Mouse (Mus musculus) left cerebral cortex, postnatal 25 days (tissue): ENCODE measurements around the gene Bdh1. TPM values are rescaled to one million over a fixed set of nuclear protein-coding genes. Genes with fewer than 3 reads are reported as not detected.

Experiments
- DNase-seq, 2 experiments: peaks; one replicate each; pipeline ENCODE4 v3.0.0; 2022; ENCODE audit warnings: low spot score in 2 of 2, mixed read lengths in 1 of 2
- intact Hi-C: fragments of 180-260 bp; cut with DNase I; formaldehyde crosslinking; loops from one replicate; pipeline ENCODE4 v1.15.1; 2025
- total RNA-seq, 2 experiments: library from RNA; stranded (reverse); gene quantifications; 2 replicates each; pipeline ENCODE4 v1.2.3; 2021

The Bdh1 gene
- total RNA-seq, 2 experiments from 2014 or later, result 115 to 123 TPM

- intact Hi-C loops, result no loop called here
- DNase-seq, result no peak
Observed at GRCm38 (mm10) chr16:31495769-31496168, 73.7 kb downstream of the Bdh1 start.

GRCm38 (mm10) chr16:31498336-31498735 is 76.3 kb downstream of the Bdh1 start:
- intact Hi-C loops, result no loop called here

GRCm38 (mm10) chr16:31499021-31499420 is 76.9 kb downstream of the Bdh1 start:
- intact Hi-C loops, result no loop called here
- DNase-seq, result no peak

More at GRCm38 (mm10) chr16:31498336-31498735, 76.3 kb downstream of the Bdh1 start:
- DNase-seq, result no peak

- intact Hi-C loops, result no loop called here
- DNase-seq, result peak; percentile 64 to 90
Observed at GRCm38 (mm10) chr16:31499681-31500310, 77.7 kb downstream of the Bdh1 start.

- DNase-seq, result no peak
- intact Hi-C loops, result no loop called here
Observed at GRCm38 (mm10) chr16:31500532-31500931, 78.5 kb downstream of the Bdh1 start.

GRCm38 (mm10) chr16:31500969-31501750 is 79.1 kb downstream of the Bdh1 start:
- DNase-seq, result no peak
- intact Hi-C loops, result no loop called here

- intact Hi-C loops, result no loop called here
- no peak for DNase-seq
Observed at GRCm38 (mm10) chr16:31501751-31502365, 79.8 kb downstream of the Bdh1 start.

- intact Hi-C loops, result no loop called here
- DNase-seq, result no peak
Observed at GRCm38 (mm10) chr16:31506665-31507456, 84.8 kb downstream of the Bdh1 start.

- DNase-seq, result no peak
- intact Hi-C loops, result no loop called here
Observed at GRCm38 (mm10) chr16:31507457-31507755, 85.3 kb downstream of the Bdh1 start.

- intact Hi-C loops, result no loop called here
- DNase-seq, result no peak
Observed at GRCm38 (mm10) chr16:31507794-31508526, 85.9 kb downstream of the Bdh1 start.

Other genes starting within 250 kb of the Bdh1 start
- gene Acap2, start 221.0 kb upstream of the Bdh1 start, total RNA-seq, result 100 to 1,000 TPM; 110 to 121 TPM
- gene Ppp1r2, start 147.0 kb upstream of the Bdh1 start, total RNA-seq, result 100 to 1,000 TPM in 1 of 2 experiments, 10 to 100 TPM in 1; 95.9 to 112 TPM
- gene Apod, start 107.5 kb upstream of the Bdh1 start, total RNA-seq, result 100 to 1,000 TPM; 136 to 141 TPM
- gene Dlg1, start 241.2 kb downstream of the Bdh1 start, total RNA-seq, result 100 to 1,000 TPM; 188 to 190 TPM